Mouse (Mus musculus): ENCODE measurements around the gene Lrrfip2.

The Lrrfip2 gene

DNA sequence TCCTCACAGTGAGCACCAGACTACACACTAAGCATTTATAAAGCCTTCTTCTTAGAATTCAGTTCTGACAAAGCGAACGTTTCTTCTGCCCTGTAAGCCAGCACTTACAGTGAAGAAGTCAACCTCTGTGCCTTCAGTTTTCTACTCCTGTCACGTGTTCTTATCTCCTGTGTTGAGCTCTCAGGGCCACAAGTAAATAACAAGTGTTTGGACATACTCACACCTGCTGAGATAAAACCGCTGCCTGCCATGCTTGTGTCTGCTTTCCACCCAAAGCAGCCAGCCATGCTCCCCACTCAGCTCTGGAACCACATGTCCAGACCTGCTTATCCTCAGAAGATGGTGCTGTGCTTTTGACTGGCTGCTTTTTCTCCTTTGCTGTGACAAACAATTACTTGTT lies 49.2 kb downstream of the Lrrfip2 start:
- DNase-seq (ENCODE audit: low spot score in 2 of 2): no peak

DNA sequence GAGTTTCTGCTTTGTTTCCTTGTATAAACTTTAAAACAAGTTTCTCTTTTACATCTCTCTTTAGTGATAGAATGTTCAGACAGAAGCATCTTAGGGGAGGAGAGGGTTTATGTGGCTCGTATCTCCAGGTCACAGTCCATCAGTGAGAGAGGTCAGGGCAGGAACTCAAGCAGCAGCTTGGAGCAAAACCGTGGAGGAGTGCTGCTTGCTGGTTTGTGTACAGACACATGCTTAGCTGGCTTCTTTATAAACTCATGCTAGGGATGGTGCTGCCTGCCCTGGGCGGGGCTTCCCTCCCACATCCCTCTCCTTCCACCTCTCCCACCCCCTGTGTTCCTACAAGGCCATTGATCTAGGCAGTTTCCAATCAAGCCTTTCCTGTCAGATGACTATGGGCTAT lies 53.0 kb downstream of the Lrrfip2 start:
- DNase-seq (ENCODE audit: low spot score in 2 of 2): no peak

DNA sequence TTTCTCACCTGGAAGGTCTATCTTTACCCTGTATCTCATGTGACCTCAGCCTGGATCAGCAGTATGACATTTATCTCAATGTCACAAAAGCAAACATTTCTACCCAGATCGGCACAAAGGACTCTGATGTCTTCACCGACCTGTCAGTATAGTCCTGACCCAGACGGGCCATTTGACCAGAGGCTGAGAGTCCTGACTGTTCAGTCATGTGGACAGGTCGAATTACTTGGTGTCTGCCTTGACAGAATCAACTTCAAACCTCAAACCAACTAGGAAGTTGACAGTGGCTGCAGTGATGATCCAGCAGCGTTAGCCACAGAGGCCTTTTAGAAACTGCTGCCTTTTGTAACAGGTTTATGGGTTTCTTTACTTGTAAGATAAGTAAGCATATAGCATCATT lies 56.7 kb downstream of the Lrrfip2 start:
- no peak for DNase-seq (ENCODE audit: low spot score in 2 of 2)

DNA sequence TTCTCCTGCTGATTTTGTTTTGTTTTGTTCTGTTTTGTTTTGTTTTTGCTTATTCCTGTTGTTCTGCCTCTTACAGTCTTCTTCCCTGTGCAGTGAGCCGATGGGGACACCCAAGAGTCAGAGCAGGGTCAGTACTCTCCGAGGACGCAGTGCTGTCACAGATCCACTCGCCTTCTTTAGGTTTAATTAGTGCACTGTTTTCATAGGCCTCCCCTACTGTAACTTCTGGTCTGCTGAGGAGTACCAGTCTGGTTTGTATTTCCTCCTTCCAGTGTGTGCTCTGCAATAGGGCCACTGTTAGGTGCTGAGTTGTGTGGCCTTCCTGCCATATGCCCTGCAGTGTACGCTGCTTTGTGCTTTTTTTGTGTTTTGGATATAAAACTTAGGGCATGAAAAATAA lies 61.6 kb downstream of the Lrrfip2 start:
- DNase-seq (ENCODE audit: low spot score in 2 of 2): no peak

DNA sequence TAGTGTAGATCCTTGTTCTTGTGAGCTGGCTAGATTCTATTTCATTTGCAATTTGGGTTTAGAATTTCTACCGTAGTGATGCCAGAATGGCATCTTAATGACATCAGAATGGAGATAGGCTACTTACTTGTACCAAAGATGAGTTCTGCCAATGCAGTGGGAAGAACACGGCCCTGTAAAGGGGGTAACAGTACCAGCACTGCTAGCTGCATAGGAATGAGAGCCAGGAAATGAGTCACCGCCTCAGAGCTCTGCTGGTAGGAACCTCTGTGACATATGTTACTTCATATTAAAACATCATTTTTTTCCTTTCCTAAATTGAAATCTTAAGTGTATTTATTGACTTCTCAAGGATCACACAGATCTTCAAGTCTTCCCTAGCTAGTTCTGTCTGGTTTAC lies 64.8 kb downstream of the Lrrfip2 start:
- no peak for DNase-seq (ENCODE audit: low spot score in 2 of 2)

DNA sequence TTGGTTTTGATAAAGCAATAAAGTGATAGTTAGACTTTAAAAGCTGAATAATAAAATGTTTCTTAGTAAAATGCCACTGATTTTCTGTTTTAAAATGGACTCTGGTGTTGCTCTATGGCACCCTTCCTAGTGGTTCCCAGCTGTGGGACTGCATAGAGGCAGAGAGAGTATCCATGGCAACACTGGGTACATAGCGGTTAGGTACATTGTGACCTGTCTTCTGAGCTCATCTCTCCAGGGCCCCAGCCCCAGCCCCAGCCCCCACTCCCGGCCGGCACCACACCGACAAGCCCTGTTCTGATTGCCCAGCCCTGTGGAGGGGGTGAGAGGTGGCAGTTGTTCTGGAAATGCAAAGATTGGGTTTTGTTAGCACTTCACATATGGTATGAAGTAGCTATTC lies 67.5 kb downstream of the Lrrfip2 start:
- DNase-seq (ENCODE audit: low spot score in 2 of 2): no peak

DNA sequence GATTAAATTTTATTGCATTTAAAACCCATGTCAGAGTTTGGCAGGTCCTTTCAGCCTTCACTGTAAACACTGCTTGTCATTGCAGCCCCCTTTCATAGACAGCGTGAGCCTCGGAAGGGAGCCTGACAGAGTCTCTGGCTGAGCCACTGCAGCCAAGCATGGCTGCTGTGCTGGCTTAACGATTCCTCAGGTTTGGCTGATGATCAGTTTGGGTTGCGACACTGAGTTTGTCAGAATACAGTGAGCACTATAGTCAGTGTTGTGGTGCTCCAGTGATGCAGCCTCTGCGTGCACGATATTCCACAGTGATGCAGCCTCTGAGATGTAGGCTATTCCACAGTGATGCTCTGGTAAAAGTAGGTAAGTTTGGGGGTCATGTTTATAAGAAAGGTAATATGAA lies 69.5 kb downstream of the Lrrfip2 start:
- no peak for DNase-seq (ENCODE audit: low spot score in 2 of 2)

DNA sequence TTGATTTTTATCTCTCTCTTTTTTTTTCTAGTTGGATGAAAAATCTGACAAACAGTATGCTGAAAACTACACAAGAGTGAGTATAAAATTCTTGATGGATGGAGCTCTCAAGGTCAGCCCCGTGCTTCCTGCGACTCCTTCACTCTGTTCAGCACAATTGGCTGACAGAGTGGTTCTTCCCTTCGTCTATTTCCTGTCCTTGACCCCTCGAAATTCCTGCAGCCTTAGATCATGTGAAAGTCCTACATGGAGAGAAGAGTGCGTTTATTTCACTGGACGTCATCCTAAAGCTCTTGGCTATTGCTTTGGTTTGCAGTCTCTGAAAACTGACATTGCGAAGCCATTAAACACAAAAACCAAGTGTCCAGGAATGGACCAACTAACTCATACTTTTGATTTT lies 71.3 kb downstream of the Lrrfip2 start:
- no peak for DNase-seq (ENCODE audit: low spot score in 2 of 2)

DNA sequence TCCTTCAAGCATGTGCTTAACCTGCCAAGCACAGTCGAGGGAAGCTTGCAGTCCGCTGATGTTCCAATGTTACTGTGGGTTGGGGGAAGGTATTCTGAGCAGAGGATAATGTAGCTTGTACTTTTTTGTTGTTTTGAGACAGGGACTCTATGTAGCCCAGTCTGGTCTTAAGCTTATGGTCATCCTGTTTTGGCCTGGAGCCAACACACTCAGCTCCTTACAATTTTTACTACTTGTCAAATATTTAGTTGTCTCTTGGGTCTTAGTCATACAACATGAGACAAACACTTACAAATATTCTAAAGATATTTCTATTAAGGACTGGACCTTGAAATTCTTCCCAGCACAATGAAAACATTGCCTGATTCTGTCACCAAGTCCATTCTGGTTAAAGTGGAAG lies 75.8 kb downstream of the Lrrfip2 start:
- DNase-seq (ENCODE audit: low spot score in 2 of 2): no peak

DNA sequence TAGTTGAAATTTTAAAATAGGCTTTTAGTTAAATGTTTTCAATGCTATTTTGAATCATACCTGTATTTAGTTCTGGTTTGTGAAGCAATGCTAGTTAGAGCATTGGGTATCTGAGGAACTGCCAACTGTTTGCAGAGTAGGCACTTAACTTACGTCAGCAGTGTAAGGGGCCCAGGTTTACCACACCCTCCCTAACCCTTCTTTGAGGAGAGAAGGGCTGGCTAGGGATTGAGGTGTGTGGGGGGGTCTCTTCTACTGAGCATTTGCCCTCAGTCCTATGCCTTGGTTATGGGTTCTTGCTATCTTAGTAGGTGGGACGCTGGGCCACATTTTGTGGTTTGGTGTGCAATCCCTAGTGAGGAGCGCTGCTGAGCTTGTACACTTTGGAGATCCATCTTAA lies 79.7 kb downstream of the Lrrfip2 start:
- no peak for DNase-seq (ENCODE audit: low spot score in 2 of 2)

DNA sequence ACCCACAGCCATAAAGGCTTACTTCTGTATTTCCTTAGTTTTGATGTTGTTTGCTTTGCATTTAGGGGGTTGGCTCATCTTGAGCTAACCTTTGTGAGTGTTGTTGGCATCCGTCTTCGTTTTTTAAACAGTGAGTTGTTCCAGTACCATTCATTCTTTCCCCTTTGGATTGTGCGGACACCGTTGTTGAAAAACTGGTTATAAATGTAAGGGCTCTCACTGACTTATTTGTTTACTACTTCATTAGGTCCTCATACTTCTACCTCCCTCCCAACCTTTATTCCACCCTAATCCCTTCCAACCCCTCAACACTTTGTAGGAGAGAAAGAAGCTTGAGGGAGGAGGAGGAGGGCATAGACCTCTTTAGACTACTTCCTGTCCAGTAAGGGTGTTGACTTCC lies 80.3 kb downstream of the Lrrfip2 start:
- DNase-seq (ENCODE audit: low spot score in 2 of 2): no peak

DNA sequence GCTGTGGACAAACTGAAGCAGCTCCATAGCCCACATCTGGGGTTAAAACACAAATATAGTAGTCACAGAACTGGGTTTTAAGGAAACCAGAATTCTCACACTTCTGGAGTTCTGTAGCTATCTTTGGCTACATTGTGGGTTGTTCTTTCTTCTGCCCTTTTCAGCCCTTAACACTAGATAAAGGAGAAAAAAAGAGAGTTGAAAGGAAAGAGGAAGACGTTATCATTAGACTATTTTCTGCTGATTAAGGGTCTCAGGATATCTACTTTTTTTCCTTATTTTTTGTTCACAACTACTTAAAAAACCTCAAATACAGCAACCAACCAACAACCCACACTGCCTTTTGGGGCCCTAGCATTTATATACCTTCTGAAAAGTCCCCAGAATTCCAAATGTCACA lies 80.9 kb downstream of the Lrrfip2 start:
- DNase-seq (ENCODE audit: low spot score in 2 of 2): no peak

DNA sequence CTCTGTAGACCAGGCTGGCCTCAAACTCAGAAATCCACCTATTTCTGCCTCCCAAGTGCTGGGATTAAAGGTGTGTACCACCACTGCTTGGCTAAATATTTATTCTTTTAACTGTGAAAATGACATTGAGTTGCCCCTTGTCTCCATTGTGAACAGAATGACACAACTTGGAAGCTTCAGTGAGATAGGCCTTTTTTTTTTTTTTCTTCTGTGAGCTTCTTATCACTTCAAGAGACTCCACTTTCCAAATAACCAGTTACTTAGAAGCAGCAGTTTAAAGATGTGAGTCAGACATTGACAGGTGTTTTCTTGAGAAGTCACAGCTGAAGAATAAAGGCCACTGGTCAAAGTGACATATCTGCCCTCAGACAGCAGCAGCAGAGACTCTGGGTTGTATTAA lies 82.8 kb downstream of the Lrrfip2 start:
- no peak for DNase-seq (ENCODE audit: low spot score in 2 of 2)

DNA sequence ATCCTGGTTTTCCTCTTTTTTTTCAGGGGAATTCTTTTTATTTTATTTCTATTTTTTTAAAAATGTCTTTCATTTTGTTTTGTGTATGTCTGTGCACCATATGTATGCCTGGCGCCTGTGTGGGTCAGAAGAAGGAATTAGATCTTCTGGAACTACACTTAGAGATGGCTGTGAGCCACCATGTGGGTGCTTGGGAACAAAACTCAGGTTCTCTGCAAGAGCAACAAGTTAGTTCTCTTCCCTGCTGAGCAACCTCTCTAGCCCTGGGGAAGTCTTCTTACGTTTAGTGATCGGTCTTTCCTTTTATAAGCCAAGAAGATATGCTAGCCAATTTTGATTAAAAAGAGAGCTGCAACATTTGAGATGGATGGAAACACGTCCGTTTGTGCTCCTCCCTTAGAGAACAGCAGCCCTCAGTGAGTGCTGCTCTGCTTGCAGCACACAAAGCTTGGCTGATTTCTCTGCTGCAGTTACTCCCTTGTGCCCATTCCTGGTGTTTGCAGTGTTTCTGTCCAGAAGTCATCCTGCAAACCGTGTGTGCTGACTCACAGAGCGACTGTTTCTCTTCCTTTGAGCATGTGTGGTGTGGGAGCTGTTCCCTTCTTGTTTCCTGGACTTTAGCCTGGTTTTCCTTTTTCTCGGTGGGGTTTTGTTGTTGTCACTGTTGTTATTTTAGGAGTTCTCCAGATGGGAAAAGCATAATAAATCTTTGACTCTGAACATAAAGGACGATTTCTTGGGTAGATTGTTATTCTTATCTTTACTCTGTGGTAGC lies 87.4 kb downstream of the Lrrfip2 start:
- DNase-seq (ENCODE audit: low spot score in 2 of 2): no peak

DNA sequence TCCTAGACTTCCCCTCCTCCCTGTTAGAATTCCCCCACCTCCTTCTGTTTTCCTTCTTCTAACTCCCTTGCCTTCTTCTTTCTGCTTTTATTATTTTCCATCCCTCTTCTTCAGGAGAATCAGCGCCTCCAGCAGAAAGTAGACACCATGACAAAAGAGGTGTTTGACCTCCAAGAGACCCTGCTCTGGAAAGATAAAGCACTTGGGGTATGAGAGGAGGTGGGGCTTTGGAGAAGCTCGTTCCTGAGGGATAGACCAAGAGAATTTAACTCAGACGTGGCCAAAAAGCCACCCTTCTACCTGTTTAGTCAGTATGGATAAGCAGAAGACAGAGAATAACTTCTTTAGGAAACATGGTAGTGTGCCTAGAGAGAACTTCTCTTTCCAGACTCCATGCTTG lies 90.3 kb downstream of the Lrrfip2 start:
- no peak for DNase-seq (ENCODE audit: low spot score in 2 of 2)

DNA sequence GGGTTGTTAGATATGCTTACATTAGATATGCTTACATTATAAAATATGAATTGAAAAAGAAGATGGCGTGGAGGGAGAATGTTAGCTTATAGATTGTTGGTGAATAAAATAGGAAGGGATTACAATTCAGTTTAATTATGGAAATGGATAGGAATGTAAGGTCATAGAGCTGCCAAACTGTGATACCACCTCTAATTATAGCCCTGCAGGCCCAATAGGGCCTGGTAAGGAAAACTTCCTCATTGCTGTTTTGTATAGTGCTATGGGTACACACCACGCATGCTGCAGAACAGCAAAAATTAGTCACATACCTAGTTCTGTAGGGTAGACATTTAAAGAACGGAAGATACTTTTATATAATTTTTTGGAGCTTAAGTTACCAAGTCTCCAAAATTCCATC lies 90.8 kb downstream of the Lrrfip2 start:
- no peak for DNase-seq (ENCODE audit: low spot score in 2 of 2)

DNA sequence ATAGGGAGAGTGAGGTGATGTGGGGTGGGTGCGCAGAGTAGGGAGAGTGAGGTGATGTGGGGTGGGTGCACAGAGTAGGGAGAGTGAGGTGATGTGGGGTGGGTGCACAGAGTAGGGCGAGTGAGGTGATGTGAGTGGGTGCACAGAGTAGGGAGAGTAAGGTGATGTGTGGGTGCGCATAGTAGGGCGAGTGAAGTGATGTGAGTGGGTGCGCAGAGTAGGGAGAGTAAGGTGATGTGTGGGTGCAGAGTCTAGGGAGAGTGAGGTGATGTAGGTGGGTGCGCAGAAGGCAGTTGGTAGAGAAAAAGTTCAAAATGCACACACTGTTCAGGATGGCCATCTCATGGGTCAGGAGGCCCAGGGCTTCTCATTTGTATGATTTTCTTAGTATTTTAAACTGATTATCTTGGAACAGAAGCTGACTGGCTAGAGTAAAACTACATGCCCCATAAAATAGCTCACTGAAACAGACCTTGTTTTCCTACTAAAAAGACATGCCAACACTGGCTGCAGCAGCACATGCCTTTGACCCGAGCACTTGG lies 91.8 kb downstream of the Lrrfip2 start:
- no peak for DNase-seq (ENCODE audit: low spot score in 2 of 2)

DNA sequence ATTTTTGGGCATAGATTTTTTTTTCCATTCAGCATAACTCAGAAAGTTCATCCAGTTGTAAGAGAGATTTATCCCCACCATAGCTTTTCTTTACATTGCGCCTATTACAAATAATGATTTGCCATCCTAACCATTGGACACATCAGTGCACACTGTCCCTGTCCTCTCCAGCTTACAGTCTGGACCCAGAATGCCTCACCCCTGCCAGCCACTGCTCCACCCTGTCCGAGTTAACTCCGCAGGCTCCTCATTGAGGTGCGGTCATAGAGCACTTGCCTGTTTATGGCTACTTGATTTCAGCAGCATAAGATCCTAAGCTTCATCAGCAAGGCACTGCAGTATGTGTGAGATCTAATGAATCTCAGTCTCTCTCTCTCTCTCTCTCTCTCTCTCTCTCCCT lies 93.0 kb downstream of the Lrrfip2 start:
- no peak for DNase-seq (ENCODE audit: low spot score in 2 of 2)

DNA sequence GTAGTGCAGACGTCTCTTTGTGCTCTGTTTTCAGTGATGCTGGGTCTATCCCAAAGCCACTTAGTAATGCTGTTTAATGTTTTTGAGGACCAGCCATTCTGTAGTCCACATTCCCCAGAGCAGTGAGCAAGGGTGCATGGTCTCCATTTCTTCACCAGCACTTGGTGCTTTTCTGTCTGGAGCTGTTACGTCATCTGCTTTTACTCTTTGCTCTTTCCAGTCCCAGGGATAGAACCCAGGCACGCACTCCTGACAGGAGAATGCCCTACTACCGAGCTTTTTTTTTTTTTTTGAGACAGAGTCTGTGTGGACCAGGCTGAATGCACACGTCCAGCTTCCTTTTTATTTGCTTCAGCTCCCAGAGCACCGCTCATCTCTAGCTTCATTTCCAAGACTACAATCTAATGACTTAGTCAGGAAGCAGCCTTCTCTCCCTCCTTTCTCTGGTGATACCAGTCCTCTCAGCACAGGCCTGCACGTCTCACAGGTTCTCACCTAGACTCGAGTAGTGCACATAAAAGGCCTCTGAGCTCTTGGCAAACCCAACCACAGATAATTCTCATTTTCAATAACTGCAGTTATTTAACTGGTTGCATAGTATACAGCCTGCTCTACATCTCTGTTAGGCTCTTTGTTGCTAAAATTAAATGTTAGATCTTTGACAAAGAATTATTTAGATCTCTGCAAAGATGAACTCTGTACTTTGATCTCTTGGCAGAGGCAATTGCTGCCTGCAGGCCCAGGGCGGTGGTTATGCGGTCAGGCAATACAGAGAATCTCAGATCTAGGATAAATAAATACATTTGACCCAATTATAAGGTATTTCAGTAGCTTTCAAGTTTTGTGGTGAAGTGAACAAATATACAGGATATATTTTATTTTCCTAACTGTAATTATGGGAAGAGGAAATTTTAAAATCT lies 94.0 kb downstream of the Lrrfip2 start:
- DNase-seq (ENCODE audit: low spot score in 2 of 2): no peak

DNA sequence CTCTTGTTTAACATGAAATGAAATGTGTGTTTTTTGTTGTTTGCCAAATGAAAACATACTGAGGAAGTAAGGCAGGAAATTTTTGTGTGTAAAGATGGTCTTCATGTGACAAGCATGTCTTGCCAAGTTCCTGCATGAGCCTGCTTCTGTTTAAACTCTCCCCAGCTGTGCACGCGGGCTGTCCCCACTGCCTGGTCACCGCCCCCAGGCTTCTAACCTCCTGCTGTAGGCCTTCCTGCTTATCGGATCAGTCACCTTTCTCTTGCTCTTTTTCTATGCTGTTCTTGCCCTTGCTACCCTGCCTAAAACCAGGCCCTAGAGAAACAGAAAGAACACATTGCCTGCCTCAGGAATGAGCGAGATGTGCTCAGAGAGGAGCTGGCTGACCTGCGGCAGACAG lies 96.1 kb downstream of the Lrrfip2 start:
- no peak for DNase-seq (ENCODE audit: low spot score in 2 of 2)

DNA sequence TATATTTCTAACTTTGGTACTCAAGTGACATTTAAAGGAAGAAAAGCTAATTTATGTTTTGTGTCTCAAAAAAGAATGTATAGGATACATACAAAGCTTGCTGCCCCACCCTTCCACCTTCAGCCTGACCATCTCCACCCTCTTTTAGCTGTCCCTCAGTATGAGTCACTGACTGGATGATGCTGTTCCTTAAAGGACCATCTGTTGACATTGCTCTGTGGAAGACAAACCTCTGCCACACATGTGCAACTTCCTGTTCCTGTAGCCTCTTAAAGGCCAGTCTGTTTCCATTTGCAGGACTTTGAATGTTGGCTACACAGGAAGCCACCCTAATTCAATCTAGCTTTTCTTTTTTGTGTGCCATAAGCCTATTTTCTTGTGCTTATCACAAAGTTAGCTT lies 99.0 kb downstream of the Lrrfip2 start:
- DNase-seq (ENCODE audit: low spot score in 2 of 2): no peak

DNA sequence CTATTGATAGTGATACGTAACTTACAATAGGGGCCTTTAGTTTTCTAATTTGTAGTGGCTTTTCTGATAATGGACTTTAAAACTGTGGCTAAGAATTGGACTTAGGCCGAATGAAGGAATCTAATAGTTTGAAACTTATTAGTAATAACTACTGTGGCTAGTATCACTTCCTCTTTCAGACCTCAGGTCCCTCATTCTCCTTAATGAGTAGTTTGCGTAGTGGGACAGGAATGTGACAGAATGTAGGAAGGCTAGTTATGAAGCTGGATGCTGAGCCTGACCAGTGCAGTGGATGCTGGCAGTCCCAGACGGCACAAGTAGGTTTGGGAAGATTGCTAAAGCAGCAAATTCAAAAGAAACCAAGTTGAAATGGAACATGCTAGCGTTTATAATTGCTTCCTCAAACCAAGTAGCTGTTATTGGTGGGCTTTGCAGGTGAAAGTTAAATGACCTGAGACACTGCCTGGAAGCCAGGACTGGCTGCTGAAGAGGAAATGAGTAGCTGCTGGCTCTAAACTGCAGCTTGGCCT lies 103.2 kb downstream of the Lrrfip2 start:
- no peak for DNase-seq (ENCODE audit: low spot score in 2 of 2)

DNA sequence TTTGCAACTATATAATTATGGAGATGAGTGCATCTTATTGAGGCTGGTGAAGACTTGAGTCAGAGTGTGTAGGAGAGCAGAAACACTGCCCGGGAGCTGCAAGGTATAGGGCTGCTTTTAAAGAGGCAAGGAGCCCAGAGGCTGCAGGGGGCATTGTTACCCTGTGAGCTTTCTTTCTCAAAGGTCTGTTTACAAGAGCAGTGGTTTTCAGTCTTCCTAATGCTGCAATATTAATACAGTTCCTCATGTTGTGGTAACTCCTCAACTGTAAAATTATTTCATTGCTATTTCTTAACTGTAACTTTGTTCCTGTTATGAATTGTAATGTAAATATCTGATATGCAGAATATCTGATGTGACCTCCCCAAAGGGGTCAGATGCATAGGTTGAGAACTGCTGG lies 104.2 kb downstream of the Lrrfip2 start:
- no peak for DNase-seq (ENCODE audit: low spot score in 2 of 2)
